Mouse (Mus musculus) CH12.LX (cell line): ENCODE measurements around the gene E030018B13Rik. TPM values are rescaled to one million over a fixed set of nuclear protein-coding genes. Genes with fewer than 3 reads are reported as not detected.

Experiments
- DNase-seq: peaks from one replicate; pipeline ENCODE4 v3.0.0-alpha.2; 2013; ENCODE audit errors: extremely low read depth
- H3K27ac ChIP-seq: 2 replicates; pipeline ENCODE4 v1.5.1; 2012; ENCODE audit warnings: low read depth, mild to moderate bottlenecking, control low read depth, moderate library complexity; ENCODE audit not compliant: insufficient read depth
- H3K27me3 ChIP-seq: replicated peaks from 2 replicates; pipeline ENCODE3; 2012; ENCODE audit warnings: inconsistent platforms
- H3K36me3 ChIP-seq, 2 experiments: replicated peaks in 1 of 2; 2 replicates each; pipeline versions ENCODE3 to v1.6.1; 2012; ENCODE audit warnings: inconsistent platforms in 1 of 2, low read length in 1 of 2, mild to moderate bottlenecking in 1 of 2, mixed read lengths in 1 of 2, moderate library complexity in 1 of 2; ENCODE audit not compliant: control insufficient read depth in 1 of 2, insufficient read depth in 1 of 2
- H3K4me1 ChIP-seq, 2 experiments: 2 replicates each; pipeline ENCODE4 v1.6.1; 2012; ENCODE audit warnings: inconsistent platforms in 1 of 2, moderate library complexity in 1 of 2; ENCODE audit not compliant: insufficient read depth in 2 of 2, control insufficient read depth in 1 of 2
- H3K4me2 ChIP-seq: 2 replicates; pipeline ENCODE4 v1.6.1; 2012; ENCODE audit warnings: low read depth, mild to moderate bottlenecking, control low read depth; ENCODE audit not compliant: poor library complexity, insufficient read depth, severe bottlenecking
- H3K4me3 ChIP-seq, 3 experiments: fragments of 150-350 bp in 1 of 3; sonication (generic) in 1 of 3; replicated peaks in 1 of 3; 2 replicates each; pipeline versions ENCODE3 to v1.5.1; 2011 to 2012; ENCODE audit warnings: low read depth in 2 of 3, low read length in 2 of 3, mild to moderate bottlenecking in 2 of 3, moderate library complexity in 2 of 3, control low read depth in 1 of 3, improper control_type of control experiment in 1 of 3, inconsistent platforms in 1 of 3, mixed read lengths in 1 of 3; ENCODE audit not compliant: poor library complexity in 1 of 3
- H3K79me2 ChIP-seq: replicated peaks from 2 replicates; pipeline ENCODE4 v1.6.1; 2012; ENCODE audit warnings: mild to moderate bottlenecking, moderate library complexity; ENCODE audit not compliant: control insufficient read depth, poor library complexity, insufficient read depth, severe bottlenecking; ENCODE audit errors: extremely low read depth
- H3K9ac ChIP-seq: 2 replicates; pipeline ENCODE4 v1.6.1; 2012; ENCODE audit warnings: low read depth, mild to moderate bottlenecking, control low read depth, moderate library complexity; ENCODE audit not compliant: insufficient read depth
- H3K9me3 ChIP-seq: replicated peaks from 2 replicates; pipeline ENCODE3; 2012; ENCODE audit warnings: low read length, inconsistent platforms, mixed read lengths
- CHD1 ChIP-seq: IDR thresholded peaks from 2 replicates; pipeline ENCODE4 v1.6.1; 2012; ENCODE audit warnings: low read depth, low read length, improper control_type of control experiment, inconsistent platforms
- CTCF ChIP-seq, 2 experiments: IDR thresholded peaks in 1 of 2; conservative IDR thresholded peaks in 1 of 2; 2 replicates each; pipeline ENCODE4 v1.5.1; 2011 to 2012; ENCODE audit warnings: low read depth in 2 of 2, low read length in 2 of 2, improper control_type of control experiment in 1 of 2, inconsistent platforms in 1 of 2, mild to moderate bottlenecking in 1 of 2, moderate library complexity in 1 of 2
- E2F4 ChIP-seq: IDR thresholded peaks from 2 replicates; pipeline ENCODE4 v1.6.1; 2011; ENCODE audit warnings: low read depth, low read length, improper control_type of control experiment; ENCODE audit not compliant: insufficient replicate concordance
- ELF1 ChIP-seq: IDR thresholded peaks from 2 replicates; pipeline ENCODE4 v1.6.1; 2014; ENCODE audit warnings: low read depth, mild to moderate bottlenecking, inconsistent platforms, low read length, improper control_type of control experiment
- EP300 ChIP-seq: IDR thresholded peaks from 2 replicates; pipeline ENCODE4 v1.6.1; 2011; ENCODE audit warnings: low read length, improper control_type of control experiment
- ETS1 ChIP-seq: conservative IDR thresholded peaks from 2 replicates; pipeline ENCODE4 v1.6.1; 2012; ENCODE audit warnings: low read depth, mild to moderate bottlenecking, inconsistent platforms, low read length, improper control_type of control experiment, moderate library complexity
- HCFC1 ChIP-seq: IDR thresholded peaks from 2 replicates; pipeline ENCODE4 v1.6.1; 2012; ENCODE audit warnings: low read depth, mild to moderate bottlenecking, inconsistent platforms, low read length, improper control_type of control experiment
- KAT2A ChIP-seq: IDR thresholded peaks from 2 replicates; pipeline ENCODE4 v1.6.1; 2012; ENCODE audit warnings: low read length, improper control_type of control experiment, inconsistent platforms; ENCODE audit not compliant: insufficient replicate concordance
- POLR2AphosphoS2 ChIP-seq: IDR thresholded peaks from 2 replicates; pipeline ENCODE4 v1.6.1; 2011; ENCODE audit warnings: low read depth, low read length, improper control_type of control experiment
- TBP ChIP-seq: conservative IDR thresholded peaks from 2 replicates; pipeline ENCODE4 v1.6.1; 2011; ENCODE audit warnings: low read depth, low read length, improper control_type of control experiment
- TCF12 ChIP-seq: IDR thresholded peaks from 2 replicates; pipeline ENCODE4 v1.6.1; 2014; ENCODE audit warnings: low read depth, mild to moderate bottlenecking, inconsistent platforms, low read length, improper control_type of control experiment
- UBTF ChIP-seq: IDR thresholded peaks from 2 replicates; pipeline ENCODE4 v1.6.1; 2012; ENCODE audit warnings: low read depth, mild to moderate bottlenecking, inconsistent platforms, low read length, improper control_type of control experiment, moderate library complexity
- USF2 ChIP-seq: conservative IDR thresholded peaks from 2 replicates; pipeline ENCODE4 v1.6.1; 2011; ENCODE audit warnings: low read depth, low read length, improper control_type of control experiment
- ZC3H11A ChIP-seq: IDR thresholded peaks from 2 replicates; pipeline ENCODE4 v1.6.1; 2012; ENCODE audit warnings: low read depth, mild to moderate bottlenecking, inconsistent platforms, low read length, improper control_type of control experiment
- ZMIZ1 ChIP-seq: IDR thresholded peaks from 2 replicates; pipeline ENCODE4 v1.6.1; 2012; ENCODE audit warnings: low read depth, mild to moderate bottlenecking, inconsistent platforms, low read length, improper control_type of control experiment
- dilution Hi-C: fragments of 300-500 bp; cut with MboI; formaldehyde crosslinking; loops from 2 replicates; pipeline ENCODE4 v1.14.3; 2020; ENCODE audit warnings: low sequenced_read_pairs; ENCODE audit not compliant: extremely low pct_unique_long_range_greater_than_20kb, extremely low pct_ligation_motif_present
- in situ Hi-C: fragments of 300-500 bp; cut with MboI; formaldehyde crosslinking; loops from 3 replicates; pipeline ENCODE4 v1.14.3; 2019; ENCODE audit warnings: low sequenced_read_pairs, low pct_ligation_motif_present, low pct_unique_long_range_greater_than_20kb, mixed read lengths
- polyA plus RNA-seq: library from polyadenylated mRNA; unstranded; fragments of >175 nt; gene quantifications from 2 replicates; pipeline ENCODE4 v1.2.1, GENCODE M21; 2012; ENCODE audit warnings: low read depth; ENCODE audit not compliant: insufficient read length
- total RNA-seq, 2 experiments: library from RNA; depleted of rRNA; stranded (reverse); fragments of 300-350 nt in 1 of 2; fragments of >200 nt in 1 of 2; gene quantifications; 2 replicates each; pipeline ENCODE4 v1.2.3; 2012 to 2014

Gene E030018B13Rik
- total and polyA plus RNA-seq, 3 experiments = not detected

DNA sequence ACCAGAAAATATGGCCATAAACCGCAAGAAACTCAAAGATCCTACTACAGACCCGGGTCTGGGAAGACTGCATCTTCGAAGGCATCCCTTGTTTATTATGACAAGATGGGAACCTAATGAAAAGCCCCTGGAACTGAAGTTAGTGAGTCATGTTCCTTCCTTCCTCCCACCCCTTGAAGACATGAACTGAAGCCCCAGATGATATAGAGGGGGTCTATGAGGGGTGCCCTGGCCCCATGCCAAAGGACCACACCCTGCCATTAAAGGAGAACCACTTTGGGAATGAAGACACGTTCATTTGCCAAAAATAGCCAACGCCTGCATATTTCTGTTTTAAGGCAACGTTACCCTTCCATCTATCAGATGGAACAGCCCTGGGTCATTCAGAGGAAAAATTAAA is 28.0 kb upstream of the E030018B13Rik start:
- in situ Hi-C loops = no loop called here
- dilution Hi-C loops = no loop called here
- H3K9ac ChIP-seq = no peak overlapping the region
- no peaks in the 10 kb centered on the region for H3K27me3 ChIP-seq
- H3K79me2 ChIP-seq = no peaks in the 10 kb centered on the region; the same call in 1 of the 2 replicates
- DNase-seq = no peak
- TF ChIP-seq USF2 (no peak), POLR2AphosphoS2 (no peak), CTCF (conservative IDR thresholded peaks at IDR 0.05 in 1 of 2, IDR thresholded peaks at IDR 0.05 in 1 of 2; ENCODE audit: low read depth in 2 of 2, low read length in 2 of 2) (no peak)
- TF ChIP-seq, all 38 proteins: peak for 0
- H3K4me2 ChIP-seq = no peak overlapping the region
- no peak overlapping the region for H3K4me3 ChIP-seq
- H3K27ac ChIP-seq = no peak overlapping the region
- no peaks in the 10 kb centered on the region for H3K9me3 ChIP-seq
- peaks cover 4 to 17% of the 10 kb centered on the region in 2 experiments; a peak in 3 of 4 replicates for H3K4me1 ChIP-seq
- peaks cover 6 to 25% of the 10 kb centered on the region in 2 experiments for H3K36me3 ChIP-seq

DNA sequence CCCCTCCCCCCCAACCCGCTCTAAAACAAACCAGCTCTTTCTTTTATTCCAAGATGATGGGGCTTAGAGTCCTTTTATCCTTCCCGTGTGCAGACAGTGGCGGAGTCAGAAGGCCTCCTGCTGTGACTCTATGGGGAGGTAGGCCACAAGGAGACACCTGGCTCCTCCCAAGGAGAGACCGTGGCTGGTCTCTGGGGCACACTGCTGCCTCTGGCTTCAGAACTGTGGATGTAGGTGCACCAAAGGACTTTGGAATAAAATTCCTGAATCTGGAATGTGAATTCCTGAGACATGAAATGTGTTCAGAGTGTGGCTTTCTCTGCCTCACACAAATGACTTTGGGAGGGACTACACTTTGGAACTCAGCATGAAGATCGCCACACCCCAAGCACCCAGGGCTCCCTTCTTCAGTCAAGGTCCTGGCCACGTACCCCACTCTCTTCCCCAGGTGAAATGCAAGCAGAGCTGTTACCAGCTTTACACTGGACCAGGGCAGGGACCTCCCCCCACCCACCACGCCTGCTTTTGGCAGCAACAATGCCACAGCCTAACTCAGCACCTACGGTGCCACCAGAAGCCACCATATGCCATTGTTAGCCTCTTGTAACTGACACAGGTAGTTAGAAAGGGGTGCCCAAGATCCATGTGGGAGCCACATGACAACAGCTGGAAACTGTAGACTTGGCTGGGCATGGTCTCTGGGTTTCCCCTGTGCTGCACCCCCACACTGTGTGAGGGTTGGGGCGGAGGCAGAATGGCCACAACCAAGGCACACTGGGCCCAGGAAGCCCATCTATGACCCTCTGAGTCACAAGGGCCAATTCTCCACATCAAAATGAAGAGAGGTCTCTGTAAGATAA is 27.3 kb upstream of the E030018B13Rik start:
- H3K4me1 ChIP-seq = peaks cover 4 to 18% of the 10 kb centered on the region in 2 experiments; a peak in 3 of 4 replicates
- no peaks in the 10 kb centered on the region; the same call in 1 of the 2 replicates for H3K79me2 ChIP-seq
- no peak for DNase-seq
- no peaks in the 10 kb centered on the region for H3K9me3 ChIP-seq
- H3K4me3 ChIP-seq = no peak overlapping the region
- dilution Hi-C loops (no loop called here), in situ Hi-C loops (no loop called here)
- H3K4me2 ChIP-seq = no peak overlapping the region
- peaks cover 6 to 25% of the 10 kb centered on the region in 2 experiments for H3K36me3 ChIP-seq
- H3K9ac ChIP-seq = no peak overlapping the region
- H3K27ac ChIP-seq = no peak overlapping the region
- TF ChIP-seq EP300 = no peak
- TF ChIP-seq E2F4 = no peak
- no peak for TF ChIP-seq CHD1
- no peak for TF ChIP-seq HCFC1
- no peak for TF ChIP-seq TBP
- TF ChIP-seq ELF1 = no peak
- no peak for TF ChIP-seq ZC3H11A
- TF ChIP-seq UBTF = no peak
- TF ChIP-seq ZMIZ1 = no peak
- TF ChIP-seq TCF12 = no peak
- TF ChIP-seq ETS1 = no peak
- TF ChIP-seq KAT2A = no peak
- no peaks in the 10 kb centered on the region for H3K27me3 ChIP-seq
